Mouse (Mus musculus) midbrain, embryonic 11.5 days (tissue): ENCODE measurements around the gene Kif1b. TPM values are rescaled to one million over a fixed set of nuclear protein-coding genes. Genes with fewer than 3 reads are reported as not detected.

ENCODE experiments used
- ATAC-seq: fragments of 200-750 bp; cut with Nextera tagmentation; 2 replicates; pipeline ENCODE4 v1.8.0; 2017; ENCODE audit warnings: moderate TSS enrichment, moderate library complexity; ENCODE audit not compliant: low FRiP score
- DNase-seq: peaks from one replicate; pipeline ENCODE4 v3.0.0; 2015; ENCODE audit warnings: low spot score; ENCODE audit errors: missing footprints
- H3K27ac ChIP-seq: fragments of 300-500 bp; sonication (generic); 2 replicates; pipeline ENCODE4 v1.5.1; 2014; ENCODE audit warnings: low read depth, low read length
- H3K27me3 ChIP-seq: fragments of 300-500 bp; sonication (generic); 2 replicates; pipeline ENCODE4 v1.6.1; 2014; ENCODE audit warnings: mild to moderate bottlenecking, low read length, moderate library complexity, mixed read lengths; ENCODE audit not compliant: control insufficient read depth, insufficient read depth
- H3K36me3 ChIP-seq: fragments of 300-500 bp; sonication (generic); 2 replicates; pipeline ENCODE4 v1.6.1; 2014; ENCODE audit warnings: mild to moderate bottlenecking, low read length, moderate library complexity, mixed read lengths; ENCODE audit not compliant: control insufficient read depth, insufficient read depth
- H3K4me1 ChIP-seq: fragments of 300-500 bp; sonication (generic); 2 replicates; pipeline ENCODE4 v1.6.1; 2014; ENCODE audit warnings: low read length; ENCODE audit not compliant: control insufficient read depth, insufficient read depth
- H3K4me2 ChIP-seq: fragments of 300-500 bp; sonication (generic); 2 replicates; pipeline ENCODE4 v1.6.1; 2014; ENCODE audit warnings: mild to moderate bottlenecking, moderate library complexity
- H3K4me3 ChIP-seq: fragments of 300-500 bp; sonication (generic); 2 replicates; pipeline ENCODE4 v1.5.1; 2014; ENCODE audit warnings: low read depth, low read length
- H3K9ac ChIP-seq: fragments of 300-500 bp; sonication (generic); 2 replicates; pipeline ENCODE4 v1.6.1; 2014; ENCODE audit warnings: low read length
- H3K9me3 ChIP-seq: fragments of 300-500 bp; sonication (generic); 2 replicates; pipeline ENCODE4 v1.6.1; 2016; ENCODE audit warnings: low read length; ENCODE audit not compliant: control insufficient read depth
- WGBS: fragments of 180-500 bp; shearing (Covaris S2); extraction: QIAGEN DNeasy Blood & Tissue Kit; methylation state at CpG from one replicate; pipeline ENCODE4 v1.1.7; 2014; 5-methylcytosine and 5-hydroxymethylcytosine counted together
- polyA plus RNA-seq: library from polyadenylated mRNA; unstranded; fragments of >200 nt; fragmentation: Nextera tagmentation; extraction: Ambion mirVana; gene quantifications from 2 replicates; pipeline ENCODE4 v1.2.1, GENCODE M21; 2014

Gene Kif1b
- polyA plus RNA-seq, 1 experiment from 2014 or later = 95.0 TPM

DNA sequence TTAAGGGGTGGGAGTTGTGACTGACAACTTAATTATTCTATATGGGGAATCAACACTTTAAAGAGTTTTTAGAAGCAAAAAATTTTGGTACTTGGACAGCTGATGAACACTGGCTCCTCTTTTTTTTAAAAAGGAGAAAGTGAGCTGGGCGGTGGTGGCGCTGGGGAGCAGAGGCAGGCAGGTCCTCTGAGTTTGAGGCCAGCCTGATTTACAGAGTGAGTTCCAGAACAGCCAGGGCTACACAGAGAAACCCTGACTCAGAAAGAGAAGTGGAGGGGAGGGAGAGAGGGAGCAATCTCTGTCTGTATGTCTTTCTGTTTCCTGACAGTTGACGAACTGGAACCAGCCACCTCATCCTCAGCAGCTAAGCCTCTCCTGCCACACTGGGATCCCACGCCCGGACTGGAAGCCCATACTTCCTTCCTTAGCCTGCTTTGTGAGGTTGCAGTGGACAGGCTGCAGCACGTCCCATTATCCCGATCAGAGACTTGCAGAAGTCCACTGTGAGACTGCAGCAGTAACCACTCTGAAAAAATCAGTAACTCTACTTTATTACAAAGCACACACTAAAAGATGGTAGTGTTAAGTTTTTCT is 17.2 kb downstream of the Kif1b start:
- H3K4me3 ChIP-seq = no peak overlapping the region
- no peaks in the 10 kb centered on the region for H3K9me3 ChIP-seq
- H3K36me3 ChIP-seq = peaks cover 8% of the 10 kb centered on the region; the same call in 1 of the 2 replicates
- no peak for ATAC-seq
- DNase-seq = no peak
- no peak overlapping the region for H3K27ac ChIP-seq
- H3K27me3 ChIP-seq = no peaks in the 10 kb centered on the region
- WGBS = 87% methylated on average over 7 of the region's 7 CpGs
- no peak overlapping the region for H3K9ac ChIP-seq
- no peaks in the 10 kb centered on the region for H3K4me1 ChIP-seq
- H3K4me2 ChIP-seq = no peak overlapping the region

DNA sequence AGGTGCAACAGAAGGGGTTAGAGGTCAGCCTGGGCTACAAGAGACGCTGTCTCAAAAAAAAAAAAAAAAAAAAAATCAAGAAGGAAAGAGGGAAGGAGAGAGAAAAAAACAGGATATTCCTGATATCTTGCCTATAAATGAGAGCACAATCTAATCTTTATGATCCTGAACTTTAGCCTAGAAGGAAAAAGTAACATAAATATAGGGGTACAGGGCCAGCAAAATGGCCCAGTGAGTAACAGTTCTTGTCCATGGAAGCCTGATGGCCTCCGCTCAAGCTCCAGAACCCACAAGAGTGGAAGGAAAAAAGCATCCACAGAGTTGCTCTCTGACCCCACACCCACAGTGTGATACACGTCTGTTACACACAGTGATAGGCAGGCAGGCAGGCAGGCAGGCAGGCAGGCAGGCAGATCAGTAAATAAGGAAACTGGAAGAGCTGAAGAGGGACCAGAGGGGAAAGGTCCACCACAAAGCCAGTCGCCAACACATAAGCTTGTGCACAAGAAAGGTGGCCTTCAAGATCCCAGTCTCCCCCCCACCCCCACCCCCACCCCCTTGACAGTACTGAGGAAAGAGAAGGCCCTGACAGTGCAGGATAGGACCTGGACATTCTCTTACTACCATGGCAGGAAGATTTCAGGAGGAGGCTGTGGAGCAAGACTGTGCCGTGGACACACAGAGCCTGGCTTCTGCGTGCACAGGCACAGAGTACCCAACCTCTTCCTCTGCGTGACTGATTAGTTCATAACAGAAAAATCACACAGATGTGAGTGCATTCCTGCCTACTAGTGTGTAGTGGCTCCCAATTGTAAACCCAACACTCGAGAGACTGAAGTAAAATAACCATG is 21.0 kb downstream of the Kif1b start:
- Histone ChIP-seq H3K27ac (no peak overlapping the region), H3K4me3 (no peak overlapping the region), H3K4me2 (no peak overlapping the region), H3K4me1 (peaks cover 4% of the 10 kb centered on the region), H3K27me3 (no peaks in the 10 kb centered on the region), H3K9ac (no peak overlapping the region), H3K9me3 (no peaks in the 10 kb centered on the region), H3K36me3 (peaks cover 8% of the 10 kb centered on the region; the same call in 1 of the 2 replicates)
- no peak for DNase-seq
- no peak for ATAC-seq
- 85% methylated on average over 8 of the region's 8 CpGs for WGBS

DNA sequence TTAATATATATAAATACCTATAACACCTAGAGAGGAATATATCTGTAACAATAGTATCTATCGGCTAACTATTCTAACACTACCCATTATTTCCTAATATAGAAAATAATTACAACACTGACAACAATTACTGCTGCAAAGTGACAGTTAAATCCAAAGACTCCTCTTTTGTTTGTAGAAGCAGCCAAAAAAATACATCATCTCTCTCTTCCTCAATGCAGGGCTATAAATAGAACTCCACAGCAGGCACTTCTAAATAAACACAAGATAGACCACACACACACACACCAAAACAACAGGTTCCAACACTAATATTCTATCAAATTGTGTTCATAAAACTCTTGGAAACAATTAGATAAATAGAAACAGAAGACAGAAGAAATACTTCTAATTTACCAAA is 21.8 kb downstream of the Kif1b start:
- Histone ChIP-seq H3K27me3 (no peaks in the 10 kb centered on the region), H3K4me2 (no peak overlapping the region), H3K4me3 (no peak overlapping the region), H3K27ac (no peak overlapping the region), H3K4me1 (peaks cover 4% of the 10 kb centered on the region), H3K9me3 (no peaks in the 10 kb centered on the region), H3K36me3 (peaks cover 6% of the 10 kb centered on the region; the same call in 1 of the 2 replicates), H3K9ac (no peak overlapping the region)
- ATAC-seq (no peak), DNase-seq (no peak)
- whole genome bisulfite sequencing = 96% methylated on average over 1 of the region's 1 CpGs

DNA sequence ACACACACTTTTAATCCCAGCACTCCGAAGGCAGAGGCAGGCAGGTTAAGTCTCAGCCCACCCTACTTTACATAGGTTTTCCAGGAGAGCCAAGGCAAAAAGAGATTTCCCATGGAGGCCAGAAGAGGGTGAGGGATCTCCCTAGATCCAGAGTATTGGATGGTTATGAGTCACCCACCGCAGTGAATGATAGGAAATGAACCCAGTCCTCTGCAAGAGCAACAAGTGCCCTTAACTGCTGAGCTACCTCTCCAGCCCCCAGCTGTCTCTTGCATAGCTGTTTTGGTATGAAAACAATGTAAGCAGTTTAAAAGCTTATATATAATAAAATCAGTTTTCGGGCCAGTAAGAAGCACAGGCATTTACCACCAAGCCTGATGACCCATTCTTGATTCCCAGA is 24.5 kb downstream of the Kif1b start:
- H3K27me3 ChIP-seq = no peaks in the 10 kb centered on the region
- no peak overlapping the region for H3K4me2 ChIP-seq
- ATAC-seq (no peak), DNase-seq (no peak)
- no peak overlapping the region for H3K9ac ChIP-seq
- no peak overlapping the region for H3K4me3 ChIP-seq
- H3K9me3 ChIP-seq = no peaks in the 10 kb centered on the region
- 85% methylated on average over 3 of the region's 3 CpGs for WGBS
- no peak overlapping the region for H3K27ac ChIP-seq
- peaks cover 4% of the 10 kb centered on the region for H3K4me1 ChIP-seq
- H3K36me3 ChIP-seq = no peaks in the 10 kb centered on the region

DNA sequence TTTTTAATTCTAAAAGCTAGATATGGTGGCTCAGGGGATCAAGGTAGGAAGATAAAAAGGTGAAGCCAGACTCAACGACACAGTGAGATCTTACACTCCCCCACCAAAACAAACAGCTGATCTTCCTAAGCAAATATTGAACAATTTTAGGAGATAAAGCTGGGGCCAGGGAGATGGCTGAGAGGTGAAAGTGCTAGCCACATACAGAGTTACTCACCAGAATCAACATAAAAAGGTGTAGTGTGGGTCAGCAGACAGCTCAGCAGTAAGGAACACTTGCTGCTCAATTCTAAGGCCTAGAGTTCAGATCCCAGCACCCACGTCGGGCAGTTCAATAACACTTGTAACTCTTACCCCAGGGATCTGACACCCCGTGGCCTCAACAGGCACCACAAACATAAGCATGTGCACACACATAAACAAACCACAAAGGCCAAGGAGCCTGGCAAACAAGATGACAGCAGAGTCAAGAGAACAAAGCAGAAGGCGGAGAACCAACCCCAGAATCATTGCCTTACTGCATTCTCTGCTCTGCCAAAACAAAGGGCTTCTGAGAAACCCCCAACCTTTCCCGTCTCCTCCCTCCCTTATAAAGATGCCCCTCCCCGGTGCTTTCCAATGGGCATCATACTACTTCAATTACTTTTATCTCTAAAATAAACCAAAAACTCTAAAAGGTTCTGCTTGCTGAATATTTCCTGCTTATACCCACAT is 25.3 kb downstream of the Kif1b start:
- H3K4me1 ChIP-seq = peaks cover 11% of the 10 kb centered on the region
- DNase-seq (no peak), ATAC-seq (no peak)
- no peak overlapping the region for H3K9ac ChIP-seq
- H3K9me3 ChIP-seq = no peaks in the 10 kb centered on the region
- H3K36me3 ChIP-seq = no peaks in the 10 kb centered on the region
- H3K27ac ChIP-seq = no peak overlapping the region
- WGBS = 70% methylated on average over 7 of the region's 7 CpGs
- H3K27me3 ChIP-seq = no peaks in the 10 kb centered on the region
- no peak overlapping the region for H3K4me2 ChIP-seq
- no peak overlapping the region for H3K4me3 ChIP-seq

GRCm38 (mm10) chr4:149277571-149277970 is 29.9 kb downstream of the Kif1b start:
- no peak overlapping the region; the same call in 1 of the 2 replicates for H3K27ac ChIP-seq
- WGBS = 69% methylated on average over 4 of the region's 4 CpGs
- H3K4me1 ChIP-seq = peaks cover 9% of the 10 kb centered on the region; the same call in 1 of the 2 replicates
- DNase-seq = peak; percentile 91
- H3K9me3 ChIP-seq = no peaks in the 10 kb centered on the region
- H3K4me2 ChIP-seq = peak overlapping the region; percentile 17; the same call in 1 of the 2 replicates
- H3K9ac ChIP-seq = no peak overlapping the region
- no peak overlapping the region for H3K4me3 ChIP-seq
- ATAC-seq = peak; percentile 77; the same call in 1 of the 2 replicates
- peaks cover 20% of the 10 kb centered on the region for H3K36me3 ChIP-seq
- H3K27me3 ChIP-seq = no peaks in the 10 kb centered on the region

DNA sequence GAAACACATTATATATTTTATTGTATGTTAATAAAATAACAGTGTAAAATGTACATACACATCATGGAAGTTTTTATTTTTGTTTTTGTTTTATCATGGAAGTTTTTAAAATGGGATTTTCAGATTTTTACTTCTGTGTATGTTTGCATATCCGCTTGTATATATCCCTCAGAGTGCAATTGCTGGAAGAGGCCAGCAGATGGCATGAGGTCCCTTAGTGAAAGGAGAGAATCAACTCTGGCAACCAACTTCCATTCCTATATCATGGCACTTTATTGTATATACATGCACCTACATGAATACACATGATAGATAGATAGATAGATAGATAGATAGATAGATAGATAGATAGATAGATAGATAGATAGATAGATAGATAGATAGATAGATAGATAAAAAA is 34.4 kb downstream of the Kif1b start:
- no peak for ATAC-seq
- Histone ChIP-seq H3K36me3 (peaks cover 28% of the 10 kb centered on the region), H3K4me1 (peaks cover 8% of the 10 kb centered on the region; the same call in 1 of the 2 replicates), H3K9ac (no peak overlapping the region), H3K4me3 (no peak overlapping the region), H3K27ac (no peak overlapping the region), H3K27me3 (no peaks in the 10 kb centered on the region), H3K9me3 (no peaks in the 10 kb centered on the region), H3K4me2 (no peak overlapping the region)
- 89% methylated on average over 1 of the region's 1 CpGs for WGBS
- DNase-seq = no peak

DNA sequence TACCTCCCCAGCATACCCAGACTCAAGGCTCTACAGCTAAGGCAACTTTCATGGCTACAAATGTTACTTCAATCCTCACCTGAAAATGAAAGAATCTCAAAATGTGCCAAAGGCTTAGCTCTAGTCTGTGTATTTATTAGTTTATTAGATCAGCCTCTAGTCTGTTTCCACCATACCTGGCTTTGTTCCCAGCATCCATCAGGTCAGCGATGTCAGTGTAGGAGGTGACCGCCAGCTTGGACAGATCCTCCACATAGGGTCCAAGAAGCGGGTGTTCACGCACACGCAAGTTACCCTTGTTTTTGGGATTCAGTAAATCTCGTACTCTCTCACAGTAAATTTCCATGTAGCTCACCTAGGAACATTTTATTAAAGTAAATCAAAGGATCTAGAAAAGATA is 37.0 kb downstream of the Kif1b start:
- no peak for ATAC-seq
- no peak overlapping the region for H3K4me3 ChIP-seq
- 97% methylated on average over 6 of the region's 6 CpGs for WGBS
- no peaks in the 10 kb centered on the region for H3K4me1 ChIP-seq
- no peaks in the 10 kb centered on the region for H3K9me3 ChIP-seq
- H3K27ac ChIP-seq = no peak overlapping the region
- no peak for DNase-seq
- H3K4me2 ChIP-seq = no peak overlapping the region
- H3K36me3 ChIP-seq = peaks cover 38% of the 10 kb centered on the region
- H3K27me3 ChIP-seq = no peaks in the 10 kb centered on the region
- H3K9ac ChIP-seq = no peak overlapping the region

GRCm38 (mm10) chr4:149269026-149269425 is 38.5 kb downstream of the Kif1b start:
- Histone ChIP-seq H3K36me3 (peaks cover 29% of the 10 kb centered on the region), H3K4me2 (no peak overlapping the region), H3K27me3 (no peaks in the 10 kb centered on the region), H3K4me3 (no peak overlapping the region), H3K4me1 (no peaks in the 10 kb centered on the region), H3K27ac (no peak overlapping the region), H3K9me3 (no peaks in the 10 kb centered on the region), H3K9ac (no peak overlapping the region)
- ATAC-seq (no peak), DNase-seq (no peak)
- 85% methylated on average over 4 of the region's 4 CpGs for WGBS
